Mouse (Mus musculus) limb, embryonic 11.5 days (tissue): ENCODE results near the gene Selenop. TPM values are rescaled to one million over a fixed set of nuclear protein-coding genes. Genes with fewer than 3 reads are reported as not detected.
"Not testable (repeated sequence)": the region's sequence is repeated elsewhere in the genome, so short reads cannot be mapped to it uniquely, and the experiment has no call there.

Experiments
- ATAC-seq: fragments of 200-750 bp; cut with Nextera tagmentation; 2 replicates; pipeline ENCODE4 v1.8.0; 2017; ENCODE audit warnings: low read depth; ENCODE audit not compliant: insufficient number of reproducible peaks, low FRiP score, low TSS enrichment
- DNase-seq: peaks from one replicate; pipeline ENCODE4 v3.0.0-alpha.2; 2015; ENCODE audit warnings: low spot score
- H3K27ac ChIP-seq: fragments of 300-500 bp; sonication (generic); replicated peaks from 2 replicates; pipeline ENCODE4 v1.5.1; 2014; ENCODE audit warnings: low read depth, mild to moderate bottlenecking, low read length
- H3K27me3 ChIP-seq: fragments of 300-500 bp; sonication (generic); 2 replicates; pipeline ENCODE4 v1.6.1; 2014; ENCODE audit warnings: mild to moderate bottlenecking, low read length, mixed read lengths; ENCODE audit not compliant: control insufficient read depth, insufficient read depth
- H3K36me3 ChIP-seq: fragments of 300-500 bp; sonication (generic); 2 replicates; pipeline ENCODE4 v1.6.1; 2014; ENCODE audit warnings: mild to moderate bottlenecking, low read length, moderate library complexity, mixed read lengths; ENCODE audit not compliant: control insufficient read depth, insufficient read depth
- H3K4me1 ChIP-seq: fragments of 300-500 bp; sonication (generic); 2 replicates; pipeline ENCODE4 v1.6.1; 2014; ENCODE audit warnings: low read length, mixed read lengths; ENCODE audit not compliant: control insufficient read depth, insufficient read depth
- H3K4me2 ChIP-seq: fragments of 300-500 bp; sonication (generic); 2 replicates; pipeline ENCODE4 v1.6.1; 2014; ENCODE audit warnings: low read depth, mild to moderate bottlenecking, moderate library complexity; ENCODE audit not compliant: severe bottlenecking
- H3K4me3 ChIP-seq: fragments of 300-500 bp; sonication (generic); 2 replicates; pipeline ENCODE4 v1.5.1; 2014; ENCODE audit warnings: low read depth, low read length
- H3K9ac ChIP-seq: fragments of 300-500 bp; sonication (generic); 2 replicates; pipeline ENCODE4 v1.6.1; 2014; ENCODE audit warnings: mild to moderate bottlenecking, low read length
- H3K9me3 ChIP-seq: fragments of 300-500 bp; sonication (generic); 2 replicates; pipeline ENCODE4 v1.6.1; 2016; ENCODE audit warnings: low read length; ENCODE audit not compliant: control insufficient read depth
- WGBS: fragments of 180-500 bp; shearing (Covaris S2); extraction: QIAGEN DNeasy Blood & Tissue Kit; methylation state at CpG from one replicate; pipeline ENCODE4 v1.1.7; 2014; 5-methylcytosine and 5-hydroxymethylcytosine counted together
- polyA plus RNA-seq: library from polyadenylated mRNA; unstranded; fragments of >200 nt; fragmentation: Nextera tagmentation; extraction: Ambion mirVana; gene quantifications from 2 replicates; pipeline ENCODE4 v1.2.1, GENCODE M21; 2014

Gene Selenop
- polyA plus RNA-seq, 1 experiment from 2014 or later = 51.1 TPM

- no peaks in the 10 kb centered on the region for H3K36me3 ChIP-seq
- no peak for ATAC-seq
- no peaks in the 10 kb centered on the region for H3K4me1 ChIP-seq
- 77% methylated on average over 3 of the region's 3 CpGs for WGBS
- no peaks in the 10 kb centered on the region for H3K27me3 ChIP-seq
- no peaks in the 10 kb centered on the region for H3K9me3 ChIP-seq
- H3K4me2 ChIP-seq = no peak overlapping the region
- no peak overlapping the region for H3K27ac ChIP-seq
- DNase-seq = no peak
- H3K9ac ChIP-seq = no peak overlapping the region
- H3K4me3 ChIP-seq = no peak overlapping the region
These were observed 34.4 kb upstream of the Selenop start for GRCm38 (mm10) chr15:3233837-3234551.

- H3K4me2 ChIP-seq = no peak overlapping the region
- H3K27me3 ChIP-seq = no peaks in the 10 kb centered on the region
- DNase-seq = no peak
- WGBS = 95% methylated on average over 2 of the region's 2 CpGs
- H3K9me3 ChIP-seq = no peaks in the 10 kb centered on the region
- H3K9ac ChIP-seq = no peak overlapping the region
- no peak overlapping the region for H3K27ac ChIP-seq
- no peak overlapping the region for H3K4me3 ChIP-seq
- H3K4me1 ChIP-seq = no peaks in the 10 kb centered on the region
- no peak for ATAC-seq
- H3K36me3 ChIP-seq = no peaks in the 10 kb centered on the region
These were observed 32.0 kb upstream of the Selenop start for GRCm38 (mm10) chr15:3236338-3236737.

- H3K36me3 ChIP-seq = no peaks in the 10 kb centered on the region
- H3K9me3 ChIP-seq = no peaks in the 10 kb centered on the region
- no peak overlapping the region for H3K4me3 ChIP-seq
- WGBS = 89% methylated on average over 1 of the region's 1 CpGs
- H3K27me3 ChIP-seq = no peaks in the 10 kb centered on the region
- no peak overlapping the region for H3K9ac ChIP-seq
- no peak for DNase-seq
- H3K4me2 ChIP-seq = no peak overlapping the region
- H3K27ac ChIP-seq = no peak overlapping the region
- ATAC-seq = no peak
- H3K4me1 ChIP-seq = no peaks in the 10 kb centered on the region
These were observed 30.4 kb upstream of the Selenop start for GRCm38 (mm10) chr15:3237963-3238362.

GRCm38 (mm10) chr15:3245036-3245435, 23.3 kb upstream of the Selenop start:
- H3K9ac ChIP-seq, H3K9me3 ChIP-seq, ATAC-seq, H3K4me2 ChIP-seq, H3K36me3 ChIP-seq, H3K4me3 ChIP-seq, H3K4me1 ChIP-seq, H3K27ac ChIP-seq, H3K27me3 ChIP-seq, DNase-seq: not testable (repeated sequence)
- WGBS = 88% methylated on average over 10 of the region's 10 CpGs

- no peak overlapping the region for H3K9ac ChIP-seq
- 92% methylated on average over 2 of the region's 2 CpGs for WGBS
- H3K27me3 ChIP-seq = no peaks in the 10 kb centered on the region
- no peaks in the 10 kb centered on the region for H3K36me3 ChIP-seq
- no peaks in the 10 kb centered on the region for H3K9me3 ChIP-seq
- ATAC-seq = no peak
- H3K4me3 ChIP-seq = no peak overlapping the region
- no peak overlapping the region for H3K4me2 ChIP-seq
- H3K27ac ChIP-seq = no peak overlapping the region
- no peak for DNase-seq
- H3K4me1 ChIP-seq = no peaks in the 10 kb centered on the region
These were observed 17.7 kb upstream of the Selenop start for GRCm38 (mm10) chr15:3250620-3251019.

- Histone ChIP-seq H3K4me3 (no peak overlapping the region), H3K27me3 (no peaks in the 10 kb centered on the region), H3K9me3 (no peaks in the 10 kb centered on the region), H3K9ac (no peak overlapping the region), H3K36me3 (no peaks in the 10 kb centered on the region), H3K4me1 (no peaks in the 10 kb centered on the region), H3K4me2 (no peak overlapping the region), H3K27ac (no peak overlapping the region)
- DNase-seq (no peak), ATAC-seq (no peak)
- WGBS = 82% methylated on average over 3 of the region's 3 CpGs
These were observed 17.2 kb upstream of the Selenop start for GRCm38 (mm10) chr15:3251031-3251717.

- DNase-seq = no peak
- no peaks in the 10 kb centered on the region for H3K27me3 ChIP-seq
- no peaks in the 10 kb centered on the region for H3K9me3 ChIP-seq
- no peak overlapping the region for H3K27ac ChIP-seq
- no peak overlapping the region for H3K4me3 ChIP-seq
- no peak for ATAC-seq
- no peaks in the 10 kb centered on the region for H3K4me1 ChIP-seq
- H3K36me3 ChIP-seq = no peaks in the 10 kb centered on the region
- H3K4me2 ChIP-seq = no peak overlapping the region
- no peak overlapping the region for H3K9ac ChIP-seq
These were observed 16.7 kb upstream of the Selenop start for GRCm38 (mm10) chr15:3251718-3252067.

GRCm38 (mm10) chr15:3259025-3259424, 9.3 kb upstream of the Selenop start:
- no peak for DNase-seq
- H3K27me3 ChIP-seq = no peaks in the 10 kb centered on the region
- no peak overlapping the region for H3K4me2 ChIP-seq
- ATAC-seq = no peak
- H3K36me3 ChIP-seq = no peaks in the 10 kb centered on the region
- H3K9me3 ChIP-seq = no peaks in the 10 kb centered on the region
- H3K4me3 ChIP-seq = no peak overlapping the region
- H3K4me1 ChIP-seq = no peaks in the 10 kb centered on the region
- 90% methylated on average over 1 of the region's 1 CpGs for WGBS
- H3K27ac ChIP-seq = no peak overlapping the region
- no peak overlapping the region for H3K9ac ChIP-seq
